Mouse (Mus musculus) megakaryocyte, embryonic 14.5 days (primary cell): ENCODE measurements at regions not wholly inside any gene's neighbourhood (a gene's known extent, or its start where the extent isn't known, plus 50 kb on each side); places are given as distances from the start of the nearest gene placed in this dataset.
"Not testable (repeated sequence)": the region's sequence is repeated elsewhere in the genome, so short reads cannot be mapped to it uniquely, and the experiment has no call there.

Experiments used
- H3K27me3 ChIP-seq: replicated peaks from 2 replicates; pipeline ENCODE3; 2012; ENCODE audit warnings: inconsistent platforms
- H3K36me3 ChIP-seq: replicated peaks from 2 replicates; pipeline ENCODE3; 2012; ENCODE audit warnings: low read length, inconsistent platforms, mixed read lengths
- H3K4me1 ChIP-seq: 2 replicates; pipeline ENCODE4 v1.6.1; 2012; ENCODE audit warnings: inconsistent platforms
- H3K4me3 ChIP-seq: replicated peaks from 2 replicates; pipeline ENCODE3; 2012; ENCODE audit warnings: moderate library complexity, mild to moderate bottlenecking, inconsistent platforms
- H3K9me3 ChIP-seq: 2 replicates; pipeline ENCODE4 v1.6.1; 2012; ENCODE audit warnings: inconsistent platforms
- FLI1 ChIP-seq: IDR thresholded peaks from 2 replicates; pipeline ENCODE4 v1.6.1; 2012; ENCODE audit warnings: low read length, inconsistent platforms, mixed read lengths
- GATA1 ChIP-seq: IDR thresholded peaks from 3 replicates; pipeline ENCODE4 v1.6.1; 2012; ENCODE audit warnings: mixed read lengths, low read length, inconsistent platforms, borderline replicate concordance

DNA sequence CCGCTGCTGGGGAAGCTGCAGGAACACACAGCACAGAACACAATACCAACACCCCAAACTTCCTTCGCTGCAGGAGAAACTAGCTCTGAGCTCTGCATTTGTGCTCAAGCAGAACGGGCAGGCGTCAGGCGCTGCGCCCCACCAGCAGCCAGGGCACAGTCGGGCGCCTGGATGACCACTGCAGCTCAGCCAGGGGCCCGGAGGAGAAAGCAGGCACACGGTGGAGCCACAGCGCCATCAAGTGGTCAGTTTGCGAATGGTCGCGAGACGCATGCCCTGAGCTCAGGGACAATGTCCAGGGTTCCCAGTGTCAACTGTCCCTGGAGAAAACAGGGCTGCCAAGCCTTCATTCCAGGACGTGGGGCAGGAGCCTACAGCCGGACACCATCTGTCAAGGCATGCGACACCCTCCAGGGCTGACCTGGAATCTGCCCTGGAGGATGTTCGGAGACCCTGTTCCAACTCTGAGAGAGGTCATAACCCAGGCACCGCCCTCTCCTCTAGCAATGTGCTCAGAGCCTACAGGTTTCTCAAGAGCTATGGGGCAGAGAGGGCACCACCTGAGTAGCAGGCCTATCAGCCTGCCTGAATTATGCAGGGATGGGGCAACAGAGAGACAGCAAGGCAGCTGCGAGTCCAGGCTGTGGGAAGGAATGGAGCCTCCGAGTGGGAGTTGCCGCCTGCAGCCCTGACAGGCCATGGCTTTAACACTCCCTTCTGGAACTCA, 383.2 kb downstream of the Sox9 start:
- Histone ChIP-seq H3K4me3 (peak overlapping the region; percentile 78), H3K9me3 (no peaks in the 10 kb centered on the region), H3K36me3 (no peaks in the 10 kb centered on the region), H3K4me1 (peaks cover 30% of the 10 kb centered on the region), H3K27me3 (peaks cover 49% of the 10 kb centered on the region)
- TF ChIP-seq FLI1 = no peak
- no peak for TF ChIP-seq GATA1

DNA sequence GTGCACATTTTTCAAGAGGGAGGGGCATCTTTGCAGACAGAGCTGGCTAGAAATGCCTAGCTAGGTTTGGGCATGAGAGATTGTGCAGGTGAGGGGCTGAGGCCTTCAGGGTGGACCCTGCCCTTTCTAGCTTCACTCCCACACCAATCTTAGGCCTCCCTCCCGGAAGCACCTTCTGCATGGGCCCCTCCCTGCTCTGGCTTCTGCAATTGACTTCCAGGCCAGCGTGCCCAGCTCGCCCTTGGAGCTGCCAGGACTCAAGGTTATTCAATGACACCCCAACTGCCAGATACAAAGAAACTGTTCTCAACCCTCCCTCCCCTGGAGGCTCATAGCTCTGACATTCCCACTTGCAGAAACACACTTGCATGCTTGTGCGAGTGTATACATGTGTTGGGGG, 384.5 kb downstream of the Sox9 start:
- Histone ChIP-seq H3K9me3 (no peaks in the 10 kb centered on the region), H3K36me3 (no peaks in the 10 kb centered on the region), H3K4me3 (no peak overlapping the region), H3K27me3 (peaks cover 53% of the 10 kb centered on the region), H3K4me1 (peaks cover 30% of the 10 kb centered on the region)
- no peak for TF ChIP-seq GATA1
- TF ChIP-seq FLI1 = no peak

DNA sequence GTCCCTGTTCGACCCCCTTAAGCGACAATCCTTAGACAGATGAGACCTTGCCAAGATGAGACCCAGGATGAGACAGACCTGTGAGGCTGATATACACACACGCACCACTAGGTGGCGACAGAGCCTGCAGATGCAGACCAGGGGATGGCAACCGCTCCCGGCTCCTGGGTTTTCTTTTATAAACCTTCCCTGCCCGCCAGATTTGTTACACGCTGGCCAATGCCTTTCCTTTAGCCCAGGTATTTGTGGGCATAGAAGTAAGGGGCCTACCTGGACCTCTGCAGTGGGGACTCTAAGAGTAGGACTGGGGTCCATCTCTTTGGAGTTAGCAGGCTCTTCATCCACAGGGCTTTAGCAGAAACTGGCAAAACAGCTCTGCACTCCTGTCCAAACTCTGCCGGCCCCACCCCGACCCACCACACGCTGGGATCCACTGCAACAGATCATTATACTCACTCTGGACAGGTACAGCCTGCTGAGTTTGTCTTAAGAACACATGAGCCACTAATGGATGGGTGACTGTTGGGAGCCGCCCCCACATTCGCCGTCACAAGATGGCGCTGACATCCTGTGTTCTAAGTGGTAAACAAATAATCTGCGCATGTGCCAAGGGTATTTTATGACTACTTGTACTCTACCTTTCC, 390.6 kb downstream of the Sox9 start:
- TF ChIP-seq FLI1 (no peak), GATA1 (no peak)
- H3K27me3 ChIP-seq = peaks cover 38% of the 10 kb centered on the region
- H3K4me3 ChIP-seq = no peak overlapping the region
- H3K9me3 ChIP-seq = no peaks in the 10 kb centered on the region
- H3K36me3 ChIP-seq = no peaks in the 10 kb centered on the region
- peaks cover 16% of the 10 kb centered on the region for H3K4me1 ChIP-seq

- not testable (repeated sequence) for H3K9me3 ChIP-seq, H3K36me3 ChIP-seq, H3K4me3 ChIP-seq
- Histone ChIP-seq H3K4me1 (peaks cover 16% of the 10 kb centered on the region), H3K27me3 (peaks cover 39% of the 10 kb centered on the region)
These were observed 391.3 kb downstream of the Sox9 start for GRCm38 (mm10) chr11:113173317-113173716.

DNA sequence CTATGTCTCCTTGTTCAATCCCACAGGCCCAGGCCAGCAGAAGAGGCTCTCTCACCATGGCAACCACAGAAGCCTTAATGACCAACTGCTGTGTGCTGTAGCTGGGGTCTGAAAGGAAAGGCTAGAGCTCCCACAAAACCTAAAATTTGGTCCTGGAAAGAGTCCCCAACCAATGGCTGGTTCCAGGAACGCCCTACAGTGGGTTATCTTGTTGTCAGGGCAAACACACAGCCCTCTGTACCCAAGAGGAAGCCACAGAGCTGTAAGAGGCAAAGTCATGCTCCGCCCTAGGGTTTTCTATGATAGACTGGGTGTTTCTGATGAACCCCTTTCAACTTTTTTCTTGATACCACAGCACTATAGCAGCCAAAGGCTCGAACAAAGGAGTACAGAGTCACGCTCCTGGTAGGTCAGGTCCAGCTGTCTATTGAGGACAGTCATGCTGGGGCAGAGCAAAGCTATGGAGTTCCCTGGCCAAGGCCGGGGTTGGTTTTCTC, 392.0 kb downstream of the Sox9 start:
- Histone ChIP-seq H3K9me3 (no peaks in the 10 kb centered on the region), H3K27me3 (peaks cover 44% of the 10 kb centered on the region), H3K36me3 (no peaks in the 10 kb centered on the region), H3K4me1 (peaks cover 16% of the 10 kb centered on the region), H3K4me3 (peak overlapping the region; percentile 77)
- TF ChIP-seq GATA1 (no peak), FLI1 (no peak)

- H3K27me3 ChIP-seq = peaks cover 43% of the 10 kb centered on the region
- H3K36me3 ChIP-seq = no peaks in the 10 kb centered on the region
- H3K4me3 ChIP-seq = no peak overlapping the region
- no peak for TF ChIP-seq GATA1
- no peak for TF ChIP-seq FLI1
- H3K4me1 ChIP-seq = peaks cover 22% of the 10 kb centered on the region
- no peaks in the 10 kb centered on the region for H3K9me3 ChIP-seq
These were observed 393.3 kb downstream of the Sox9 start for GRCm38 (mm10) chr11:113175323-113175722.

DNA sequence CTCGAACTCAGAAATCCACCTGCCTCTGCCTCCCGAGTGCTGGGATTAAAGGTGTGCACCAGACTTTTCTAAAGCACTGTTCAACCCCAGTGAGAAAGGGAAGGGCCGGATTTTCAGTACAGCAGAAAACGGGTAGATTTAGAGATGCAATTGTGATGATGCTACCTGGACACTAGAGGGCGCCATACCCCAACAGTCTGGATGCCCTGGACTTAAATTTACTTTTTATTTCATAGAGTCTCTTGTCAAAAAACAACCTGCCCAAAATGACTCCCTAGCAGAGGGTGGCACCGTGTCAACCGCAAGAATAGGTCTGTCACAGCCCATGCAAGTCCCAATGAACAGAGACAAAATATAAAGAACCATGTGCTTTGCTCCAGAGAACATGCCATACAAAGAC, 394.2 kb downstream of the Sox9 start:
- TF ChIP-seq GATA1 (no peak), FLI1 (no peak)
- Histone ChIP-seq H3K27me3 (peaks cover 40% of the 10 kb centered on the region), H3K4me3 (no peak overlapping the region), H3K36me3 (no peaks in the 10 kb centered on the region), H3K9me3 (peaks cover 5% of the 10 kb centered on the region), H3K4me1 (peaks cover 23% of the 10 kb centered on the region)

- H3K9me3 ChIP-seq = peaks cover 17% of the 10 kb centered on the region
- TF ChIP-seq FLI1 (no peak), GATA1 (no peak)
- no peaks in the 10 kb centered on the region for H3K36me3 ChIP-seq
- H3K4me1 ChIP-seq = peaks cover 17% of the 10 kb centered on the region
- H3K4me3 ChIP-seq = no peak overlapping the region
- peaks cover 46% of the 10 kb centered on the region for H3K27me3 ChIP-seq
These were observed 396.4 kb downstream of the Sox9 start for GRCm38 (mm10) chr11:113178375-113178774.

GRCm38 (mm10) chr11:113180008-113180407, 398.0 kb downstream of the Sox9 start:
- peaks cover 17% of the 10 kb centered on the region for H3K9me3 ChIP-seq
- no peaks in the 10 kb centered on the region for H3K36me3 ChIP-seq
- H3K27me3 ChIP-seq = peaks cover 52% of the 10 kb centered on the region
- no peak overlapping the region for H3K4me3 ChIP-seq
- no peak for TF ChIP-seq GATA1
- no peak for TF ChIP-seq FLI1
- peaks cover 7% of the 10 kb centered on the region; the same call in 1 of the 2 replicates for H3K4me1 ChIP-seq

DNA sequence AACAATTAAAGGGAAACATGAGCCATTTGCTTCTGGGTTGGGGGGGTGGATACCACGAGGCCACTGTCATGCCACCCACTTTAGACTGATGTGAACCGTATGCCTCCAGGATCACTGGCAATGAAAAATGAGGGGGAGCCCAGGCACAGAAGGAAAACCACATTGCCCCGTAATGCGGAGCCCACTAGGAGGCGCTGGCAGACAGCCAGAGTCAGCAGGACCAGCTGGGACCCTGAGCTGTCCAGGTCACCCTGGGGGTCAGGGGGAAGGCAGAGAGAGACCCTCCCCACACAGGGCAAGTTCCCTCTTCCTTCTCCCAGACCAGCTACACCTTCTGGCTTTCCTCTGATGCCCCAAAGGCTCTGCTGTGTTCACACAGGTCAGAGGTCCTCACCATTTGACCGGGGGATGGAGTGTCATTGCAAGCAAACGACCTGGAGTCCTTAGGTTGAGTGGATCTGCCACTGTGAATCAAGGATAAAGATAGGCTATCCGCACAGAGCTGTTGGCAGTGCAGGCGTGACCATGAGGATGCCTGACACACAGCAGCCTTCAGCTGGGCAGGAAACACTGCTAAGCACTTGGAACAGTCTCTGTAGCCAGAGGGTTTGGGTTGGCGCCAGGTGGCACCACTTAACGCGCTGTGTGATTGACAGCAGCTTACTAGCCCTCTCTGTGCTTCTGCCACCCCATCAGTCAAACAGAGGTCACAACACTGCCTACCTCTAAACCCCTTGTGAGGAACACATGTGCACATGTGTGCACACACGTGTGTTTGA, 400.2 kb downstream of the Sox9 start:
- H3K4me1 ChIP-seq = peaks cover 7% of the 10 kb centered on the region; the same call in 1 of the 2 replicates
- H3K27me3 ChIP-seq = peaks cover 49% of the 10 kb centered on the region
- TF ChIP-seq FLI1 (no peak), GATA1 (no peak)
- peaks cover 17% of the 10 kb centered on the region for H3K9me3 ChIP-seq
- no peaks in the 10 kb centered on the region for H3K36me3 ChIP-seq
- no peak overlapping the region for H3K4me3 ChIP-seq
